Mouse (Mus musculus): ENCODE results near the gene Fam25c. TPM values are rescaled to one million over a fixed set of nuclear protein-coding genes. Genes with fewer than 3 reads are reported as not detected.

Gene Fam25c
- total and polyA plus RNA-seq, 2 experiments: 56.3 to 74.3 TPM

GRCm38 (mm10) chr14:34309907-34310233, 45.4 kb downstream of the Fam25c start:
- no peak for DNase-seq (ENCODE audit: extremely low read depth, low read depth, low spot score)
- WGBS: 2% methylated on average over 5 of the region's 5 CpGs
- peaks cover 2% of the 10 kb centered on the region for H3K36me3 ChIP-seq (ENCODE audit: control insufficient read depth, insufficient read depth, low read length)

DNA sequence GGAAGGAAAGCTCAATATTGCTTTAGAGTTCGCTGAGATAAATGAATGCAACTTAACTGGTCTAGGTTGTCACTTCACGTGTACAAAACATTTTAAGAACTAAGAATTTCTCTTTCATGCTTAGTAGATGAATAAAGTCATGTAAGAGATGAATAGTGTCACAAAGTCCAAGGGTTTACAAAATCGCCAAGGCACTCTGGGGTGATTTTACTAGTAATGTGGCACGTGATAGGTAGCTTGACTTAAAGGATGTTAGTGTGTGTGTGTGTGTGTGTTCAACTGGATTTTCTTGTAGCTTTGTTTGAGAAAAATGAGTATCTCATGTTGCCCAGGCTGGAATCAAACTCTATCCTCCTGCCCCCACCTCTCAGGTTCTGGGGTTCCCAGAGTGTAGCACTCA, 46.0 kb downstream of the Fam25c start:
- H3K27ac ChIP-seq (replicated peaks; ENCODE audit: insufficient read depth, low read depth, low read length): peak overlapping the region; percentile 93
- peaks cover 2% of the 10 kb centered on the region for H3K36me3 ChIP-seq (ENCODE audit: control insufficient read depth, insufficient read depth, low read length)
- no peak for TF ChIP-seq CTCF (IDR thresholded peaks at IDR 0.05; ENCODE audit: low read depth, low read length)
- no peak for TF ChIP-seq POLR2A (IDR thresholded peaks at IDR 0.05; ENCODE audit: extremely low read depth, insufficient read depth, low read length)
- H3K27me3 ChIP-seq (ENCODE audit: control insufficient read depth, insufficient read depth, low read length): no peaks in the 10 kb centered on the region
- no peak overlapping the region for H3K4me3 ChIP-seq (ENCODE audit: insufficient read depth, low read depth, low read length)
- H3K79me2 ChIP-seq (ENCODE audit: control insufficient read depth, insufficient read depth, low read length): peaks cover 17% of the 10 kb centered on the region
- H3K9ac ChIP-seq (ENCODE audit: low read depth, low read length): 0 out of 2 replicates have a peak overlapping the region, but pooled peaks have one; percentile 22
- DNase-seq (ENCODE audit: extremely low read depth, low read depth, low spot score): peak; percentile 69
- 50% methylated on average over 4 of the region's 4 CpGs for WGBS
- peaks cover 8% of the 10 kb centered on the region for H3K4me1 ChIP-seq (ENCODE audit: control insufficient read depth, insufficient read depth, low read length)

More at GRCm38 (mm10) chr14:34309907-34310233, 45.4 kb downstream of the Fam25c start:
- H3K4me3 ChIP-seq (ENCODE audit: insufficient read depth, low read depth, low read length): peak overlapping the region; percentile 74
- no peak for TF ChIP-seq POLR2A (IDR thresholded peaks at IDR 0.05; ENCODE audit: extremely low read depth, insufficient read depth, low read length)
- no peak for TF ChIP-seq CTCF (IDR thresholded peaks at IDR 0.05; ENCODE audit: low read depth, low read length)
- no peaks in the 10 kb centered on the region for H3K27me3 ChIP-seq (ENCODE audit: control insufficient read depth, insufficient read depth, low read length)
- H3K9ac ChIP-seq (ENCODE audit: low read depth, low read length): peak overlapping the region; percentile 90
- H3K27ac ChIP-seq (replicated peaks; ENCODE audit: insufficient read depth, low read depth, low read length): peak overlapping the region; percentile 93
- H3K79me2 ChIP-seq (ENCODE audit: control insufficient read depth, insufficient read depth, low read length): peaks cover 17% of the 10 kb centered on the region
- H3K4me1 ChIP-seq (ENCODE audit: control insufficient read depth, insufficient read depth, low read length): peaks cover 10% of the 10 kb centered on the region

- WGBS: 36% methylated on average over 5 of the region's 5 CpGs
- H3K79me2 ChIP-seq (ENCODE audit: control insufficient read depth, insufficient read depth, low read length): peaks cover 3% of the 10 kb centered on the region; the same call in 1 of the 2 replicates
- DNase-seq (ENCODE audit: extremely low read depth, low read depth, low spot score): no peak
- H3K36me3 ChIP-seq (ENCODE audit: control insufficient read depth, insufficient read depth, low read length): no peaks in the 10 kb centered on the region; the same call in 1 of the 2 replicates
- no peak overlapping the region for H3K4me3 ChIP-seq (ENCODE audit: insufficient read depth, low read depth, low read length)
- H3K27ac ChIP-seq (replicated peaks; ENCODE audit: insufficient read depth, low read depth, low read length): peak overlapping the region; percentile 53; the same call in 1 of the 2 replicates
- H3K9ac ChIP-seq (ENCODE audit: low read depth, low read length): no peak overlapping the region
- no peak for TF ChIP-seq CTCF (IDR thresholded peaks at IDR 0.05; ENCODE audit: low read depth, low read length)
- no peak for TF ChIP-seq POLR2A (IDR thresholded peaks at IDR 0.05; ENCODE audit: extremely low read depth, insufficient read depth, low read length)
- H3K27me3 ChIP-seq (ENCODE audit: control insufficient read depth, insufficient read depth, low read length): no peaks in the 10 kb centered on the region
- peaks cover 32% of the 10 kb centered on the region for H3K4me1 ChIP-seq (ENCODE audit: control insufficient read depth, insufficient read depth, low read length)
These were observed 52.0 kb downstream of the Fam25c start for GRCm38 (mm10) chr14:34303265-34303680.

DNA sequence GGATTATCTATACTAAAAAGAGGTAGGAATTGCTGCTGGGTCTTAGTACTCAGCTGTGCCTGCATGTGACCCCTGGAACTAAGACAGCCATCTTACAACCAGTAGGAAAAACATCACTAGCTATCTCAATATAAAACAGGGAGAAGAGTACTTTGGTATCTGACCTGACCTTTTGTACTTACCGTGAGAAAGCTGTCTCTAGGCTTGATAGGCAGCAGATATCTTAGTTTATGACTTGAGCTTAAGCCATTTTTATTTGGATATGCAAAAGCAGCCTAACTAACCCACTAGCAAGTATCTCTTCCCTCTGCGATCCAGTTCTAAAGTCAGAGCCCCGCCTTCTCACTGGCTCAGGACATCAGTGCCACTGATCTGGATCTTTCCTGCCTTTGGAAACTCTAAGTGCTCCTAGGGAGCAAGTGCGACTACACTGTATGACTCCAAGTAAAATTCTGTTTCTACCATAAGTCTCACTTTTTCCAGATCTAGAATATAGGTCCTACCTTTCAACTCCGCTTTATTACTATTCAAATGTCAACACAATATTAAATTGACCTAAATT, 52.5 kb downstream of the Fam25c start:
- DNase-seq (ENCODE audit: extremely low read depth, low read depth, low spot score): peak; percentile 85
- no peak for TF ChIP-seq CTCF (IDR thresholded peaks at IDR 0.05; ENCODE audit: low read depth, low read length)
- no peak for TF ChIP-seq POLR2A (IDR thresholded peaks at IDR 0.05; ENCODE audit: extremely low read depth, insufficient read depth, low read length)
- Histone ChIP-seq H3K4me1 (ENCODE audit: control insufficient read depth, insufficient read depth, low read length) (peaks cover 32% of the 10 kb centered on the region), H3K36me3 (ENCODE audit: control insufficient read depth, insufficient read depth, low read length) (no peaks in the 10 kb centered on the region; the same call in 1 of the 2 replicates), H3K4me3 (ENCODE audit: insufficient read depth, low read depth, low read length) (no peak overlapping the region), H3K27ac (replicated peaks; ENCODE audit: insufficient read depth, low read depth, low read length) (peak overlapping the region; percentile 63), H3K79me2 (ENCODE audit: control insufficient read depth, insufficient read depth, low read length) (peaks cover 3% of the 10 kb centered on the region; the same call in 1 of the 2 replicates), H3K9ac (ENCODE audit: low read depth, low read length) (no peak overlapping the region), H3K27me3 (ENCODE audit: control insufficient read depth, insufficient read depth, low read length) (no peaks in the 10 kb centered on the region)
- WGBS: 46% methylated on average over 5 of the region's 5 CpGs

Other genes with a start within 250 kb of the Fam25c start
- gene Npy4r, start 202.9 kb downstream of the Fam25c start, total RNA-seq (2014; rRNA removed): under 0.01 TPM in 1 of 2 replicates, not detected in the other
- not detected in 2 replicates for gene Npy4r, start 202.9 kb downstream of the Fam25c start, polyA plus RNA-seq (2012; rRNA removed)
- under 0.01 and 0.09 TPM in 2 replicates for gene Gprin2, start 153.8 kb downstream of the Fam25c start, total RNA-seq (2014; rRNA removed)
- gene Gprin2, start 153.8 kb downstream of the Fam25c start, polyA plus RNA-seq (2012; rRNA removed): 0.01 TPM in 1 of 2 replicates, not detected in the other
- 0.07 and 0.09 TPM in 2 replicates for gene Syt15, start 135.8 kb downstream of the Fam25c start, total RNA-seq (2014; rRNA removed)
- gene Syt15, start 135.8 kb downstream of the Fam25c start, polyA plus RNA-seq (2012; rRNA removed): 0.12 and 0.22 TPM in 2 replicates
- gene Shld2, start 44.9 kb downstream of the Fam25c start, total RNA-seq (2014; rRNA removed): 25.4 and 36.4 TPM in 2 replicates
- 9.2 and 12.2 TPM in 2 replicates for gene Shld2, start 44.9 kb downstream of the Fam25c start, polyA plus RNA-seq (2012; rRNA removed)
- 691 and 755 TPM in 2 replicates for gene Glud1, start 44.7 kb downstream of the Fam25c start, total RNA-seq (2014; rRNA removed)
- gene Glud1, start 44.7 kb downstream of the Fam25c start, polyA plus RNA-seq (2012; rRNA removed): 633 and 710 TPM in 2 replicates
- gene Sncg, start 19.4 kb upstream of the Fam25c start, total RNA-seq (2014; rRNA removed): 0.20 and 0.46 TPM in 2 replicates
- 0.11 and 0.45 TPM in 2 replicates for gene Sncg, start 19.4 kb upstream of the Fam25c start, polyA plus RNA-seq (2012; rRNA removed)
- 9.2 and 10.7 TPM in 2 replicates for gene Mmrn2, start 20.0 kb upstream of the Fam25c start, total RNA-seq (2014; rRNA removed)
- gene Mmrn2, start 20.0 kb upstream of the Fam25c start, polyA plus RNA-seq (2012; rRNA removed): 3.0 and 3.4 TPM in 2 replicates
- gene Bmpr1a, start 147.9 kb upstream of the Fam25c start, total RNA-seq (2014; rRNA removed): 20.4 and 23.7 TPM in 2 replicates
- 4.2 and 4.5 TPM in 2 replicates for gene Bmpr1a, start 147.9 kb upstream of the Fam25c start, polyA plus RNA-seq (2012; rRNA removed)
- gene 9230112D13Rik, start 167.4 kb upstream of the Fam25c start, total RNA-seq (2014; rRNA removed): not detected in 2 replicates
- gene 9230112D13Rik, start 167.4 kb upstream of the Fam25c start, polyA plus RNA-seq (2012; rRNA removed): not detected in 2 replicates
- gene Ldb3, start 233.2 kb upstream of the Fam25c start, total RNA-seq (2014; rRNA removed): 0.18 TPM in 1 of 2 replicates, not detected in the other
- 0.06 TPM in 2 replicates for gene Ldb3, start 233.2 kb upstream of the Fam25c start, polyA plus RNA-seq (2012; rRNA removed)
- gene Opn4, start 244.7 kb upstream of the Fam25c start, total RNA-seq (2014; rRNA removed): not detected in 2 replicates
- gene Opn4, start 244.7 kb upstream of the Fam25c start, polyA plus RNA-seq (2012; rRNA removed): not detected in 2 replicates

Measured in liver, adult 2 months (tissue).